Mouse (Mus musculus): ENCODE data around the gene Myo5a. TPM values are rescaled to one million over a fixed set of nuclear protein-coding genes. Genes with fewer than 3 reads are reported as not detected.

The Myo5a gene
- polyA plus RNA-seq, 1 experiment, result 11.1 TPM

DNA sequence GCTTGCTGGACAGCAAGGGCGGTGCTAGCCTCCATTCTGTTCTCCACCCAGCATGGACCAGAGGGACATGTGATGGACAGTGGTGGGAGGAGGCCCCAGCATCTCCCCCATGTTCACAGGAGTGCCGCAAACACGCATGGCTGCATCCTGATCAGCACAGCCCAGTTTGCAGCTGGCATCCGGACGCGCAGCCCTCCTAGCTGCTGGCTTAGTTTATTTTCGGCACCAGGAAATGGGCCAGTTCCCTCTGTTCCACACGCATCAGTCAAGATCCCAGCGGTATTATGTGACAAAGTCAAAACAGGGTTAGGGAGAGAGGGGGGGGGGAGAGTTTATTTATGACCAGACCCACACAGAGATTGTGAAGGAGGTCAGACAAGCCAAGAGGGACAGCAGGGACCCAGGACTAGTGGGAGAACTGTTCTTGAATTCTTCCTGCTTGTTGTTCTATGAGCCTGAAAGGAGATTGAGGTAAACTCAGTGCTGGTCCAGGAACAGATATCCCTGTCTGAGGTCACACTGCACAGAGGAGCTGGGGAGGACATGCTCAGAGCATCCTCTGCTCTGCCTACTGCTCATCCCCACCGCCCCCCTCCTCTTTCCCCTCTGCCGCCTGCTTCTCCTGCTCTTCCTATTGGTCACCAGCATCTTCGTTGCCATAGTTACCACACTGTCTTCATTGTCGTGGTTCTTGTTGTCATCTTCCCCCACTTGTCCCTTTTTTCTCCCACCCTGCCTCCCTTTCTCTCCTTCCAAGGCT lies 183.6 kb downstream of the Myo5a start:
- DNase-seq (ENCODE audit: low read depth in 1 of 2, low spot score in 2 of 2), result no peak
- 17% methylated on average over 13 of the region's 13 CpGs for WGBS
- Histone ChIP-seq H3K36me3 (ENCODE audit: control insufficient read depth, insufficient read depth, low read length) (no peaks in the 10 kb centered on the region), H3K27ac (ENCODE audit: insufficient read depth, low read length) (no peak overlapping the region), H3K27me3 (ENCODE audit: control insufficient read depth, insufficient read depth, low read length) (no peaks in the 10 kb centered on the region), H3K4me3 (ENCODE audit: extremely low read depth, insufficient read depth, insufficient read length) (no peak overlapping the region), H3K4me1 (ENCODE audit: control insufficient read depth, insufficient read depth, insufficient read length) (peaks cover 15% of the 10 kb centered on the region; the same call in 1 of the 2 replicates)
- TF ChIP-seq CTCF (IDR thresholded peaks at IDR 0.05; ENCODE audit: extremely low read depth, insufficient read depth, insufficient read length, insufficient replicate concordance) (no peak), POLR2A (IDR thresholded peaks at IDR 0.05; ENCODE audit: low read depth, low read length) (no peak)

DNA sequence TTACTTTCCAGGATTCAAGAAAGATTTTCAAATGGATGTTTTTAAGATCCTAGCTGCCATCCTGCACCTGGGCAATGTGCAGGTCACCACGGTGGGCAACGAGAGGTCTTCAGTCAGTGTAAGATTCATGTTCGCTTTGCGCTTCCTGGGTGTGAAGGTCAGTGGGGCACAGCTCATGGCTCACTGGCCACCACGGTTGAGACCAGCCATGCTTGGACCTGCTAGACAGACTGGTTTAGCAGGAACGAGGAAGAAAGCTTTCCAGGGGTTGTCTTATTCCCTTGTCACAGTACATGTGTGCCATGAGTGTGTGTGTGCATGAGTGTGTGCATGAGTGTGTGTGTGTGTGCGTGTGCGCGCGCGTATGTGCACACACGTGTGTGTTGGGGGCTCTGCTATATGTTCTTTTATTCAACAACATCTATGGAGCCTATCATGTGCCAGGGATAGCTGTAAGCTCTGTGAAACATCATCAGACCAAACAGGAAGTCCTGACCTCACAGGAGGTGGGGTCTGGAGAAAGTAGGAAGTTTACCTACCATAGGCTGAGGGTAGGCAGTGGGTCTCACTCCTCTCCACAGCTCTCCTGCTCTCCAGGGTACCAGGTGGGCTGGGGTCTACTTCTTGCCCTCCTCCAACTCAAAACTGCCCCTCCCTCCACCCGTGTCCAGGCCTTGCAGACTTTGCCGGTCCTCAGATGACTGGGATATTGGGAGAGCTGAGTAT lies 185.2 kb downstream of the Myo5a start:
- TF ChIP-seq CTCF (IDR thresholded peaks at IDR 0.05; ENCODE audit: extremely low read depth, insufficient read depth, insufficient read length, insufficient replicate concordance) (no peak), POLR2A (IDR thresholded peaks at IDR 0.05; ENCODE audit: low read depth, low read length) (peak; percentile 3; the same call in 1 of the 2 replicates)
- 58% methylated on average over 14 of the region's 14 CpGs for WGBS
- H3K4me3 ChIP-seq (ENCODE audit: extremely low read depth, insufficient read depth, insufficient read length), result peak overlapping the region; percentile 6; the same call in 1 of the 2 replicates
- H3K4me1 ChIP-seq (ENCODE audit: control insufficient read depth, insufficient read depth, insufficient read length), result peaks cover 15% of the 10 kb centered on the region; the same call in 1 of the 2 replicates
- no peaks in the 10 kb centered on the region for H3K27me3 ChIP-seq (ENCODE audit: control insufficient read depth, insufficient read depth, low read length)
- H3K27ac ChIP-seq (ENCODE audit: insufficient read depth, low read length), result peak overlapping the region; percentile 40
- H3K36me3 ChIP-seq (ENCODE audit: control insufficient read depth, insufficient read depth, low read length), result no peaks in the 10 kb centered on the region
- peak; percentile 35 to 38 for DNase-seq (ENCODE audit: low read depth in 1 of 2, low spot score in 2 of 2)

DNA sequence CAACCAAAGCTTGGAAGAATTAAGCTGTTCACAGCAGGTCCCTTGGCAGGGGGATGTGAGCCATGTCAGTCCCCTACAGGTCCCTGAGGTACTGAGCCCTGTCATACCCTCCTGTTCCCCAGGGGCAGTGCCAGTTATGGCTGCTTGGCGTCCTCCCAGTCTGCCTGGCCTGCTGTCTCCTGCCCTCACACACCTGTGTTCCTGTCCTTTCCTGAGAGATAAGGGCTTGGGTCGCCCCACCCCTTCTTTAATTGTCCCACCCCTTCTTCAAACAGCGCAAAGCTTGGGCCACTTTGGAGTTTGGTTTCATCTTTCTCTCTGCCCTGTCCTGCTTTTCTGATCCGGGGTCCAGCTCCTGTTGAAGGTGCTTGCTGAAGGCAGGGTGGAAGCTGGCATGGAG lies 188.0 kb downstream of the Myo5a start:
- Histone ChIP-seq H3K36me3 (ENCODE audit: control insufficient read depth, insufficient read depth, low read length) (no peaks in the 10 kb centered on the region), H3K4me1 (ENCODE audit: control insufficient read depth, insufficient read depth, insufficient read length) (peaks cover 15% of the 10 kb centered on the region; the same call in 1 of the 2 replicates), H3K4me3 (ENCODE audit: extremely low read depth, insufficient read depth, insufficient read length) (no peak overlapping the region), H3K27me3 (ENCODE audit: control insufficient read depth, insufficient read depth, low read length) (no peaks in the 10 kb centered on the region), H3K27ac (ENCODE audit: insufficient read depth, low read length) (no peak overlapping the region)
- WGBS, result 81% methylated on average over 4 of the region's 4 CpGs
- TF ChIP-seq POLR2A (IDR thresholded peaks at IDR 0.05; ENCODE audit: low read depth, low read length), result no peak
- no peak for TF ChIP-seq CTCF (IDR thresholded peaks at IDR 0.05; ENCODE audit: extremely low read depth, insufficient read depth, insufficient read length, insufficient replicate concordance)
- no peak for DNase-seq (ENCODE audit: low read depth in 1 of 2, low spot score in 2 of 2)

DNA sequence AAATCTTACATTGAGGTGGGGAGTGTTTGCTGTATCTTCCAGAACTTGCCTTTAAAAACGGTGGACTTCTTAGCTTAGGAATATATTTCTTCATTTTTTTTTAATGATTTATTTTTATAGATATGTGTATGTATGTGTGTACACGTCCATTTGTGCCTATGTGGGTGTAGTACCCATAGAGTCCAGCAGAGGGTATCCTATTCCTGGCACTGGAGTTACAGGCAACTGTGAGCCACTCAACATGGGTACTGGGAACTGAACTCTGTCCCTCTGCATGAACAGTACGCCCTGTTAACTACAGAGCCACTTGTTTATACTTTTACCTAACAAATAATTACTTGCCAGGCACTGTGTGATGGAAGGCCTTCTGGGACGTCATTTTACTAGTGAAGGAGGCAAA lies 188.8 kb downstream of the Myo5a start:
- Histone ChIP-seq H3K36me3 (ENCODE audit: control insufficient read depth, insufficient read depth, low read length) (no peaks in the 10 kb centered on the region), H3K27ac (ENCODE audit: insufficient read depth, low read length) (no peak overlapping the region), H3K4me3 (ENCODE audit: extremely low read depth, insufficient read depth, insufficient read length) (no peak overlapping the region), H3K4me1 (ENCODE audit: control insufficient read depth, insufficient read depth, insufficient read length) (peaks cover 15% of the 10 kb centered on the region; the same call in 1 of the 2 replicates), H3K27me3 (ENCODE audit: control insufficient read depth, insufficient read depth, low read length) (no peaks in the 10 kb centered on the region)
- TF ChIP-seq POLR2A (IDR thresholded peaks at IDR 0.05; ENCODE audit: low read depth, low read length) (no peak), CTCF (IDR thresholded peaks at IDR 0.05; ENCODE audit: extremely low read depth, insufficient read depth, insufficient read length, insufficient replicate concordance) (no peak)
- DNase-seq (ENCODE audit: low read depth in 1 of 2, low spot score in 2 of 2), result no peak
- WGBS, result 93% methylated on average over 4 of the region's 4 CpGs

DNA sequence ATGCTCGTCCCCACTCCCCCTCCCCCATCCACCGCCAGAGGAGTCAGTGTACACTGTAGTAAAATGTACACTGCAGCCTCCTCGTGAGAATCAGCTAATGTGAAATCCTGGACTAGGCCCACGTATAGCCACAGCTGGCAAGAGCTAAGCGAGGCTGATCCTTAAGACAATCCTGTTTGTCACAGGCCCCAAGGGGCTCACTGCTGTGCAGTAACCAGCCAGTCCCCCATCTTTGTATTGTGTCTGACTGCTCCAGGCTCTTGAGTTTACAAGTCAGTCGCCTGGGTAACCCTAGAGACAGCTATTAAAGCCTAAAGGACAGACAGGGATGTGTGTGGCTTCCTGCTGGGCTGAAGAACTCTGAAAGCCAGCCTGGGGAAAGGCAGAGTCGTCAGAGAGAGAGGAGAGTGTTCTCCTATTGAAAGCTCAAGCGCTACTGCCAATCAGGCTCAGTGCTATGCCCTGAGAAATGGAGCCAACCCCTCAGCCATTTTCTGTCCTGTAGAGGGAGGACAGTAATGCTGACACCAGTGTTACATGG lies 190.6 kb downstream of the Myo5a start:
- Histone ChIP-seq H3K4me1 (ENCODE audit: control insufficient read depth, insufficient read depth, insufficient read length) (peaks cover 6% of the 10 kb centered on the region; the same call in 1 of the 2 replicates), H3K27ac (ENCODE audit: insufficient read depth, low read length) (no peak overlapping the region), H3K4me3 (ENCODE audit: extremely low read depth, insufficient read depth, insufficient read length) (no peak overlapping the region), H3K27me3 (ENCODE audit: control insufficient read depth, insufficient read depth, low read length) (no peaks in the 10 kb centered on the region), H3K36me3 (ENCODE audit: control insufficient read depth, insufficient read depth, low read length) (no peaks in the 10 kb centered on the region)
- no peak for DNase-seq (ENCODE audit: low read depth in 1 of 2, low spot score in 2 of 2)
- WGBS, result 47% methylated on average over 8 of the region's 8 CpGs
- TF ChIP-seq CTCF (IDR thresholded peaks at IDR 0.05; ENCODE audit: extremely low read depth, insufficient read depth, insufficient read length, insufficient replicate concordance) (no peak), POLR2A (IDR thresholded peaks at IDR 0.05; ENCODE audit: low read depth, low read length) (no peak)

DNA sequence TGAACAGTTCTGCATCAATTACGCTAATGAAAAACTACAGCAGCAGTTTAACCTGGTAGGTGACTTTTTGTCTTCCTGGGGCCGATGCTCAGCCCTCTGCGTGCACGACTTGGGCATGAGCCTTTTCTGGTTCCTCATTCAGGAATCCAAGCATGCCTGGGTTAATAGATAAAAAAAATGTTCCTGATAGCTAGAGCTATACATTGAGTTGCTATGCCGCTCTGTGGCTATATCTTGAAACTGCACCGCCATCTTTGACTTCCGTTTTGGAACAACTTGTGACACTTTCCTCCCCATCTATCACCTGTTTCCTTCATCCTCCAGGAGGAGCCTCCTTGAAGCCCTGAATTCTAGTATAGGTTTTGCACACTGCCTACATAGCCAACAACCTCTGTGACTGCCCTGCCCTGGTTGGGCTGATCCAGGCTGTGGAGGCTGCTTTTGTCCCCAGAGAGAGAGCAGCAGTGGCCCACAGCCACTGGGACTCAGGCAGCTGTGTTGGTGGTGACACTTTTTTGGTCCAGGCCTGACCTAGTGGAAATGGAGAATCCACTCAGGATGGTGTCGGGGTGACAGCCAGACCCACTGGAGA lies 191.5 kb downstream of the Myo5a start:
- Histone ChIP-seq H3K27me3 (ENCODE audit: control insufficient read depth, insufficient read depth, low read length) (no peaks in the 10 kb centered on the region), H3K4me3 (ENCODE audit: extremely low read depth, insufficient read depth, insufficient read length) (peak overlapping the region; percentile 26), H3K4me1 (ENCODE audit: control insufficient read depth, insufficient read depth, insufficient read length) (no peaks in the 10 kb centered on the region; the same call in 1 of the 2 replicates), H3K27ac (ENCODE audit: insufficient read depth, low read length) (no peak overlapping the region), H3K36me3 (ENCODE audit: control insufficient read depth, insufficient read depth, low read length) (no peaks in the 10 kb centered on the region)
- peak in 1 of 2 experiments; percentile 33 for DNase-seq (ENCODE audit: low read depth in 1 of 2, low spot score in 2 of 2)
- WGBS, result 17% methylated on average over 8 of the region's 8 CpGs
- TF ChIP-seq CTCF (IDR thresholded peaks at IDR 0.05; ENCODE audit: extremely low read depth, insufficient read depth, insufficient read length, insufficient replicate concordance) (no peak), POLR2A (IDR thresholded peaks at IDR 0.05; ENCODE audit: low read depth, low read length) (no peak)

Measured in spleen, adult 2 months (tissue).